Mouse (Mus musculus): ENCODE data around the gene 4930512M02Rik.

Gene 4930512M02Rik

DNA sequence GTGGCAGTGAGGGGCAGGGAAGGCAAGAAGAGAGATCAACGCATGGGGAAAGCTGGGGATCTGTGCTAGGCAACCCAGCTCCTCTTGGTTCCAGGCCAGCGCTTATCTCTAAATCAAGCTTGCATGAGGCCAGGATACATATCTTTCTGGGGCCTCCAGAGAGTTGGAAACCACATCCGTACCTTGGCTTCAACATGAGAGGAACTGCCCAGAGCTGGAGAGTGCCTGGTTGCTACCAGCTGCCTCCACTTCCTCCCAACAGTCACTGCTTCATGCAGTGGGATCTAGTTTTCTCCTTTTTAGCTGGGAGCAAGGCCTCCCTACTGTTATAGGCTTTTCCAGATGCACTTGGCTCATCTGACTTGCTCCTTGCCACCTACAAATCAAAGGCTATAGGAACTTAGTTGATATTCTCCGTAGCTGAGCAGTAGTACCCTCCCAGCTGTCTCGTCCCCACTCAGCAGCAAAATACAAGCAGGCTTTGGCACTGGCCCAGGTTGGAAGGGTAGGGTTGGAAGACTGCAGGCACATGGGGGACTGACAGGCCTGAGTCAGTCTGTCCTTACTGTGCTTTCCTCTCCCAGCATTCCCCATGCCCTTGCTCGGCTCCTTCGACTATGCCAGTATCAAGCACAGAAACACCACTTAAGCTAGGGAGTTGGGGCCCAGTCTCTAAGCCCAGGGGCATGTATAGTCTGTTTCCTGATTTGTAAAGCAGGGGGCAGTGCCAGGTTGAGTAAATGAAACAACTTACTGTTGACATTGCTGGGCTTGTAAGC, 63.2 kb downstream of the 4930512M02Rik start:
- DNase-seq = peak; percentile 12

GRCm38 (mm10) chr11:11561118-11561517, 66.5 kb downstream of the 4930512M02Rik start:
- DNase-seq = no peak

DNA sequence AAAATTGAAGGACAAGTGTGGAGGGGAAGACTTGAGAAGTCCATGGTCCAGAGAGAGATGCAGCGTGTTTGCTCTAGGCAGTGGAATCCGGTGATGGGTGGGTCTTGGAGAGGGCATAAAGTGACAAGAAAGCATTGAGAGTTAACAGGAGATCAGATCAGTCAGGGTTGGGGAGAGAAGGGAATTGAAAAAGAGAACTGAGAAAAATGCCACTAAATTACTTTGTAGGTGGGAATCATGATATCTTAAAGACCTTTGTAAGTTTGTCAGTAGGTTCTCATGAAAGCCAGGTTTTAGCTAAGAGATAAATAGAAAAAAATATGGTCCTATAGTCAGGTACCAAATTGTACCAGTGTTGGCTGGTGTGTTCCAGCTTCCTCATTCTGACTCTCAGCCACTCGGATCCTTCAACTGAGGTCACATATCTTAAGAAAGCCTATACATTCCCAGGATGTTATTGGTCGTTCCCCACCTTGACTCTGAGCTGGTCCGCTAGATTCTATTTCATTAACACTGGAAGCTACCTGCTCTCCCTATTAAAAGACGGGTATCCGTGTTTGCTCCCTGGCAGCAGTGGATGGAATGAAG, 68.4 kb downstream of the 4930512M02Rik start:
- no peak for DNase-seq

DNA sequence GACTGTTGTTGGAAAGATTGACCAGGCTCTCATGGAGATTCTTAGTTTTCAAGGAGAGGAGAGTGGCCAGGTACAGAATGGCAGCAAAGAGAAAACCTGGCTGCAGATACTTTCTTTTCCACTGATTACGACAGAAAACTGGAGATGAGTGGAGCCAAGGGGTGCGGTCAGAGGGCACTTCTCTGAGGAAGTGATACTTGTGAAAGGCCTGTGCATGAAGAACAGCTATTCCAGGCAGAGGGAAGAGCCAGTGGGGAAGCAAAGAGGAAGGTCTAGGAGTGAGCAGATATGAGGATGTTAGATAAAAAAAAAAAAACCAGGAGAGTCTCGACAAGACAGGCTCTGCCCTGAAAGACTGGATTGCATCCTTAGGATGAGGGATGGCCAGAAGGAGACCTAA, 69.0 kb downstream of the 4930512M02Rik start:
- no peak for DNase-seq

GRCm38 (mm10) chr11:11557173-11557967, 70.3 kb downstream of the 4930512M02Rik start:
- peak; percentile 64 for DNase-seq

DNA sequence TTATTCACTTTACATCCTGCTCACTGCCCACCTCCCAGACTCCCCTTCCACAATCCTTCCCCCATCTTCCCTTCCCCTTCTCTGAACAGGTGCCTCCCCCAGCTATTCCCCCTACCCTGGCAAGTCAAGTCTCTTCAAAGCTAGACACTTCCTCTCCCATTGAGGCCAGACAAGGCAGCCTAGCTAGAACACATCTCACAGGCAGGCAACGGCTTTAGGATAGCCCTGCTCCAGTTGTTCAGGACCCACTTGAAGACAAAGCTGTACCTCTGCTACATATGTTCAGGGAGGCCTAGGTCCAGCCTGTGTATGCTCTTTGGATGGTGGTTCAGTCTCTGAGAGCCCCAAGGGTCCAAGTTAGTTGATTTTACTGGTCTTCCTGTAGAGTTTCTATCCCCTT, 71.4 kb downstream of the 4930512M02Rik start:
- no peak for DNase-seq

- DNase-seq = peak; percentile 9
Observed at GRCm38 (mm10) chr11:11555563-11555962, 72.1 kb downstream of the 4930512M02Rik start.

GRCm38 (mm10) chr11:11547597-11548240, 79.9 kb downstream of the 4930512M02Rik start:
- no peak for DNase-seq

DNA sequence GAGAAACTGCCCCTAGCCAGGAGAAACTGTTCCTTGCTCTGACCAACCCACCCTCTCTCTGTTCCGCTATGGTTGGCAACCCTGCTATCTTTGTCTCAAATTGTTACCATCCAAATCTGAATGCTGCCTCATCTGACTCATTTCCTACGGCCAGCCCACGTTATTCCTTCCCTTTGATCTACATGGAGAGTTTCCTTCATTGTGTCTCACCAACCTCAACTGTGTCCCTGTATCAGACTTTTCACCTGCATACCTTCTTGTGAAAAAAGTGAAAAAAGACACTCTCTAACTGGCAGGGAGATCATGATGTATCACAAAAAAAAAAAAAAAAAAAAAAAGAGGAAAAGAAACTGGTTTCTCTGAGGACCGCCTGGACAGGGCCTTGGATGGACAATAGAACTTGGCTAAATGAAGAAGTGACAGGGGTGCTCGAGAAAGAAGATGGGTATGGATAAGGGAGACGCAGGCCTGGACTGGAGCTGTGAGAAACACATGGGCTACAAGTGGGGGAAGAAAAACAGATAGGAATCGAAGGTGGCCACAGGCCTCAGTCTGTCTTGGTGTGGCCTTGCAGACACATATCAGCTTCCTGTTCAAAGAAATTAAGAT, 80.6 kb downstream of the 4930512M02Rik start:
- no peak for DNase-seq

DNA sequence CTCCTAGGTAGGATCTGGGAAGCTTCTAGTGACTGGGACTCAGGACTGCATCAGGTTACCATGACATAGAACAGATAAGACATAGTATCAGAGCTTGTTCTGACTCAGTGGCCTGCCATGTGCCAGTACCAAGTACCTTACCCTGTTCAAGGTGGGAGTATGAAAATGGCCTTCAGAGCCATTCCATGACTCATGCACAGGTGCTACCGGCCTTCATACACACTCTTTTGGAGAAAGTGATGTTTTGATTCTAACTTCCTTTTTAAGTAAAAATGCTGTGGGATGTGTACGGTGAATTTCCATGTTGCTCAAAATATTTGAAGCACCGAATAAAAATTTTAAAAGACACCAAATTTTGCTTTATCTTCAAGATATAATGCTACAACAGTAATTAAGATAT, 81.7 kb downstream of the 4930512M02Rik start:
- no peak for DNase-seq
